Mouse (Mus musculus) megakaryocyte, embryonic 14.5 days (primary cell): ENCODE results near the gene Rfx8. TPM values are rescaled to one million over a fixed set of nuclear protein-coding genes. Genes with fewer than 3 reads are reported as not detected.

ENCODE experiments used
- H3K27me3 ChIP-seq: replicated peaks from 2 replicates; pipeline ENCODE3; 2012; ENCODE audit warnings: inconsistent platforms
- H3K36me3 ChIP-seq: replicated peaks from 2 replicates; pipeline ENCODE3; 2012; ENCODE audit warnings: low read length, inconsistent platforms, mixed read lengths
- H3K4me1 ChIP-seq: 2 replicates; pipeline ENCODE4 v1.6.1; 2012; ENCODE audit warnings: inconsistent platforms
- H3K4me3 ChIP-seq: replicated peaks from 2 replicates; pipeline ENCODE3; 2012; ENCODE audit warnings: moderate library complexity, mild to moderate bottlenecking, inconsistent platforms
- H3K9me3 ChIP-seq: 2 replicates; pipeline ENCODE4 v1.6.1; 2012; ENCODE audit warnings: inconsistent platforms
- FLI1 ChIP-seq: IDR thresholded peaks from 2 replicates; pipeline ENCODE4 v1.6.1; 2012; ENCODE audit warnings: low read length, inconsistent platforms, mixed read lengths
- GATA1 ChIP-seq: IDR thresholded peaks from 3 replicates; pipeline ENCODE4 v1.6.1; 2012; ENCODE audit warnings: mixed read lengths, low read length, inconsistent platforms, borderline replicate concordance
- polyA plus RNA-seq: library from polyadenylated mRNA; stranded (reverse); fragments of >175 nt; gene quantifications from 2 replicates; pipeline ENCODE4 v1.2.3, GENCODE M21; 2012; ENCODE audit warnings: low replicate concordance; ENCODE audit not compliant: insufficient read depth

Gene Rfx8
- polyA plus RNA-seq, 1 experiment: 0.34 TPM

DNA sequence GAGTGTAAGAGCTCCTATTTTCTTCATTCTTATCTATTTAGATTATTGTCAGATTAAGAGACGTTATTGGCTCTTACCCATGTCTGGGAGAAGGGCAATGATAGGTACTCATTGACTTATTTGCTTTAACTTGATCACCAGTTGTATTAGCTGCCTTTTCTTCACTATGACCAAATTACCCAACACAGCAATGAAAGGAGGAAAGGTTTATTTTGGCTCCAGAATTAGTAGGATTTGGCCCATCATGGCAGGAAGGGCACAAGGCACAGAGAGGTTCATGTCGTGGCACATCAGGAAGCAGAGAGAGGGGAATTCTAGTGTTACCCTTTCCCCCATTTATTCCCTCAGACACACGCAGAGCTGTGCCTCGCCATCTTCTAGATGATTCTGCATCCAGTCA, 67.8 kb downstream of the Rfx8 start:
- Histone ChIP-seq H3K4me3 (no peak overlapping the region), H3K9me3 (peaks cover 17% of the 10 kb centered on the region), H3K4me1 (peaks cover 18% of the 10 kb centered on the region), H3K27me3 (peaks cover 58% of the 10 kb centered on the region), H3K36me3 (no peaks in the 10 kb centered on the region)
- no peak for TF ChIP-seq FLI1

DNA sequence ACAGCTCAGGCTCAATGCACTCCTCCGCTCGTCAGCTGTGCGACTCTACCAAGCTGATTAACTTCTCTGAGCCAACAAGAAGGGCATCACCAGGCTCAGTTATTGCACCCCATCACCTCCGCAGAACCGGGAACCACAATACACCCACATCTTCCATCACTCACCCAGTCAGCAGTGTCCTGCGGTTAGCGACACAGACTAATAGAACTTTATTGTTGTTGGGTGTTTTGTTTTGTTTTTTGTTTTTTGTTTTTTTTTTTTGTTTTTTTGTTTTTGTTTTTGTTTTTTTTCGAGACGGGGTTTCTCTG, 69.6 kb downstream of the Rfx8 start, which contains the start of gene Creg2:
Creg2 (minus strand) TSS at position 234 of the 308 bp plus-strand sequence.
- H3K4me1 ChIP-seq: peaks cover 18% of the 10 kb centered on the region
- TF ChIP-seq GATA1 (no peak), FLI1 (no peak)
- H3K27me3 ChIP-seq: peaks cover 68% of the 10 kb centered on the region
- H3K4me3 ChIP-seq: peak within 1 kb of the TSS; percentile 92
- no peaks in the 10 kb centered on the region for H3K36me3 ChIP-seq
- peaks cover 17% of the 10 kb centered on the region for H3K9me3 ChIP-seq

DNA sequence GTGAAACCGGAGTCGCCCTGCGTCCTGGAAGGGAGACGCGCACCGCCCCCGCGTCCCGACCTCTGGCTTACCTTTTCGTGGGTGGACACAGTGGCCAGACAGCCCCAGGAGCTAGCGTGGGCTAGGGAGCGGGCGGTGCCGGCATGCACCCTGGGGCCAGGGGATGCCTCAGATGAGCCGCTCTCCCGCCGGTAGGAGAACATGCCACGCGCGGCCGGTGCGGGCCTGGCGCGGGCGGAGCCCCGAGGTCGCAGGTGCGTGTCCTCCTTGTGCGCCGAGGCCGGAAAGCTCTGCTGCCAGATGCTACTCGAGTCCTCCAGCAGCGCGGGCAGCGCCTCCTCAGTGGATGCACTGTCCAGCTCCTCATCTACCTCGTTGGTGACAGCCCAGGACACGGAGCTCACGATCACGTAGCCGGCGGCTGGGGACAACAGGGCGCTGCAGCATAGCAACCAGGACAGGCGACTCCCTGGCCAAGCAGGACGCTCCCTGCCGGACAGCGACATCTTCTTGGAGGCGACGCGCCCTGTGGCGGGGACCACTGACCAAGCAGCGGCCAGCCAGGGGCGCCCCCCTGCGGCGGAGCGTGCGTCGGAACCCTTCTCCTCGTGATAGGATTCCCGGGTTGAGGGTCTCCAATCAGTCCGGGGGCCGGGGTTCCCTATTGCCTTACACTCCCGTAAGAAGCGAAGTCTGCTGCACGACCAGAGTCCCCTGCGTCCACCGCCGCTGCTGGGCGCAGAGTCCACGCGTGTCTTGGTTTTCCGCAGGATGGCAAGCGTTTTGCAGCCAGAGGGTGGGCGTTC, 70.2 kb downstream of the Rfx8 start:
- Histone ChIP-seq H3K4me1 (peaks cover 18% of the 10 kb centered on the region), H3K4me3 (peak overlapping the region; percentile 92), H3K9me3 (peaks cover 17% of the 10 kb centered on the region), H3K36me3 (no peaks in the 10 kb centered on the region), H3K27me3 (peaks cover 72% of the 10 kb centered on the region)
- TF ChIP-seq GATA1: no peak
- TF ChIP-seq FLI1: no peak

DNA sequence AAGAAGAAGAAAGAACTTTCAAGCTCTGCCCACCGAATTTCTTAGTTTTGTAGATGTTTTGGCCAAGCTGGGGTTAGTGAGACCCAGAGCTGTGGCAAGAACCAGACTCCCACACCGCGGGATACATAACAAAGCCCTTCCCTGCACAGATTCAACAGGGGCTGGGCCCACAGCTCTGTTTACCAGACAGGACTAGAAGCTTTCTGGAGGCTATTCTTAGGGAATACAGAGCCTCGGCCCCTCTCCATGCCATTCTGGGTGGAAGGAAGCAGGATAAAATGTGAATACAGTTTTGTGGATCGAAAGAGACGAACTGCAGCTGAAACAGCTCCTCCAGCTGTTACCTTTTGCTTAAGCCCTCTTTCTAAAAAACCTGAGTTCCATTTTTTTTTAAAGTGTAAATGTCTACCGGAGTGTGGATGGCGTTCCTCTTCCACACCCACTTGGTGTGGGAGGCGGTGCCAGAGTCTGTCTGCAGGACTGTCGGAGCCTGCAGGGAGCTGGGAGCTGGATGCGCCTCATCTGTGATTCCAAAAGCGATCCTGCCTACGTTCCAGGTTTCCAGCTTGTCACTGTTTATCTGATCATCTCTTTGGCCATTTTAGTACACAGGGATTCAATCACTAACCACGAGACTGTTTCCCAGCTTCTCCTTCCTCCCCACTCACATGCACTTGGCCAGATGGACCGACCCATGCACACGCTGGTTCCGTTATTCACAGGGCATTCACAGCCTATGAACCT, 70.9 kb downstream of the Rfx8 start:
- Histone ChIP-seq H3K27me3 (peaks cover 76% of the 10 kb centered on the region), H3K36me3 (no peaks in the 10 kb centered on the region), H3K4me3 (peak overlapping the region; percentile 92), H3K9me3 (peaks cover 17% of the 10 kb centered on the region), H3K4me1 (peaks cover 18% of the 10 kb centered on the region)
- TF ChIP-seq FLI1 (no peak), GATA1 (no peak)

DNA sequence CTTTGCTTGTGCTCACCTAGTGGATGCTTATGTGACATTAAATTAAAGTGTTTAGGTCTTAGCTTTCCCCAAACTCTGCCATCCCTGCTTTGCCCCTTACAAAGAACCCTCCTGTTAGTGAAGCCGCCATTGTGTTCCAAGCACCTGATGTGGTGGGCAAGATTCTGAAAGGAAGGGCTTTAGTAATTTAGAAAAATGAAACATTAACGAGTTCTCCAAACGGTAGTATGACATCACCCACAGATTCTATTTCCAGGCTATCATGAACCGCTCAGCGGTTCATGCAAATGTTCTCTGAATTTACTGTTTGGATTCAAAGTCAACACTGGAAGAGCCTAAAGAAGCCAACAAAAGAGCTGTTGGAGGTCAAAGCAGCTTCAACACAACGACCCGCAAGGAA, 72.2 kb downstream of the Rfx8 start:
- TF ChIP-seq FLI1 (no peak), GATA1 (no peak)
- Histone ChIP-seq H3K27me3 (peaks cover 80% of the 10 kb centered on the region), H3K9me3 (peaks cover 13% of the 10 kb centered on the region), H3K4me1 (peaks cover 18% of the 10 kb centered on the region), H3K4me3 (no peak overlapping the region), H3K36me3 (no peaks in the 10 kb centered on the region)

DNA sequence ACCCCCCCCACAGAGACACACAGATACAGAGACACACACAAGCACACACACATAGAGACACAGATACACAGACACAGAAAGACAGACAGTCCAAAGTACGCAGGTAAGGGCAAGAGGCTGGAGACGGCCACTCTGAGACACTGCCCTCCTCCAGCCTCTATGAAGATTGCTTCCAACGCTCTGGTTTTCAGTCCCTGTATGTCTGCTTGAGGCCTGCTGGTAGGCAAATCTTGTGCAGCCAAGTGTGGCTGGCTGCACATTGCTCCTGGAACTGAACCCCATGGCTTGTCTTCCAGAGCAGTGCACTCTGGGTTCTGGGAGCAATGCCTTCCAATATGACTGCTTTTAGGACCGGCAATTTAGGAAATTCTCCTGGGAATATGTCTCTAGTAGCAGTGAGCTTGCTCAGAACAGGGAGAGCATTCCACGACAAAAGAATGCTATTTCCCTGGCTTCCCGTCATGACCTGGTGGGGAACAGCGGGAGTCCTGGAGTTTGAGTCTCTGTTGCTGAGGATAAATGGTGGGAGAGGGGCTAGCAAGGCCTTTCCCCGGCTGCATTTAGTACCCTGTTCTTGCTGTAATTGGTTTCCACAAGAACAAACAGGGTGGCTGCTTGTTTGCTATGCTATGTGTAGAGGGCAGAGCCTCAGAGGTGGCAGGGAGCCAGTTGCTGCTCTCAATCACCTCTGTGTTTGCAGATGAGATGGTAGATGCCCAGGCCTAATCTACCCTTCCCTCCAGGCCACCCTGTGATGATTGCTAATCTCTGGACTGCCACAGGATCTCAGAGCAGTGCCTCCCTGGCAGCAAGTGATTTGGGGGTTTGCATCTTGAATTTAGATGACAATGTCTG, 74.7 kb downstream of the Rfx8 start:
- Histone ChIP-seq H3K36me3 (no peaks in the 10 kb centered on the region), H3K9me3 (peaks cover 14% of the 10 kb centered on the region), H3K27me3 (peaks cover 59% of the 10 kb centered on the region), H3K4me3 (no peak overlapping the region), H3K4me1 (peaks cover 13% of the 10 kb centered on the region)
- TF ChIP-seq FLI1 (no peak), GATA1 (no peak)

DNA sequence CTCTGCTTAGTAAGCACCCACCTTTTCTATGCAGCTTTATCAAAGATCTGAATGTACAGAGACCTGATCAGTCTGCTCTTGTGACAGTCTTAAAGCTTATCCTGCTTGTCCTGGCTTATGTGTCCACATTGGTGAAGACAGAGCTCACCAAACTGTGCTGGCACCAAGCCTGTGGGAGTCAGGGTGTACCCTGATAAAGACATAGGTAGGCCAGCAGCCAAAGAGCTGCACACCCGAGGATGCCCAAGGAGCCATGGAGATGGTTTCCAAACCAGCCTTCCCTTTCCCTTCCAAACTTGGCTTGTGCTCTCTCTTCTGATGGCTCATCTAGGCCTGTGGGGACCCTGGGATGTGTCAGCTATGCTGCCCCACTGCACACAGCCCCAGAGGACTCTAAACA, 76.5 kb downstream of the Rfx8 start:
- H3K27me3 ChIP-seq: peaks cover 44% of the 10 kb centered on the region
- TF ChIP-seq FLI1: no peak
- no peak for TF ChIP-seq GATA1
- peaks cover 8% of the 10 kb centered on the region for H3K9me3 ChIP-seq
- no peaks in the 10 kb centered on the region for H3K36me3 ChIP-seq
- H3K4me3 ChIP-seq: no peak overlapping the region
- H3K4me1 ChIP-seq: no peaks in the 10 kb centered on the region

DNA sequence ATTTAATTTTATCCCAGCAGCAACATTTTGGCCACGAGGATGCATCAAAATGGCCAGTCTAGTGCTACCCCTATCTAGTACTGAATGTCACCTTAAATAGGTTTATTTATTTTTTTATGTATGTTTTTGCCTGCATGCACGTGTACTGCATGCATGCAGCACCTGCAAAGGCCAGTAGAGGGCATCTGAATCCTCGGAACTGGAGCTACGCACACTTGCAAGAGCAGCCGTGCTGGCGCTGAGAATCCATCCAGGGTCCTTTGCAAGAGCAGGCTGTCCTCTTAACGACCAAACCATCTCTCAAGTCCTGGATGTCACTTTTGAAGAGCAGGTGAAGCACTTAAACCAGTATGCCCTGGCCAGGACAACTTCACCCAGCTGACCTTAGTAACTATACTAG, 79.1 kb downstream of the Rfx8 start:
- Histone ChIP-seq H3K27me3 (peaks cover 27% of the 10 kb centered on the region), H3K36me3 (no peaks in the 10 kb centered on the region), H3K4me1 (peaks cover 3% of the 10 kb centered on the region; the same call in 1 of the 2 replicates), H3K9me3 (peaks cover 8% of the 10 kb centered on the region), H3K4me3 (no peak overlapping the region)
- no peak for TF ChIP-seq GATA1
- TF ChIP-seq FLI1: no peak

DNA sequence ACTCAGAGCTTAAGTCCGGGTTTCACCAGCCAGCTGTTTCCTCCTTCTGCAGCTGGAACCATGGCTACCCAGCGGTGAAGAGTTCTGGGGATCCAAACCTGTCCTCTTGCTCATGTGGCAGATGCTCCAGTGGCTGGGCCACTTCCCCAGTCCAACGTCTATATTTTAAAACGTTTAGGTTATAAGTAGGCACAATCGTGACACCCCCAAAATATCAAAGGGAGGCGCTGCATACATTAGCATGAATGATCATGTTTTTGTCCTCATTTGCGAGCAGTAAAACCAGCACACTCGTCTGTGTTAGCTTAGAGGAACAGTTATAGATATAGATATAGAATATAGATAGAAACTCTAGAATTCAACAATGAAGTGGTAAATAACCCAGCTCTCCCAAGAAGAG, 83.7 kb downstream of the Rfx8 start:
- Histone ChIP-seq H3K4me3 (no peak overlapping the region), H3K9me3 (peaks cover 7% of the 10 kb centered on the region), H3K27me3 (peaks cover 28% of the 10 kb centered on the region), H3K36me3 (no peaks in the 10 kb centered on the region), H3K4me1 (peaks cover 5% of the 10 kb centered on the region; the same call in 1 of the 2 replicates)
- TF ChIP-seq FLI1: no peak
- no peak for TF ChIP-seq GATA1
